Mouse (Mus musculus): ENCODE measurements at regions not wholly inside any gene's neighbourhood (a gene's known extent, or its start where the extent isn't known, plus 50 kb on each side); places are given as distances from the start of the nearest gene placed in this dataset.
A peak's percentile ranks its signal among the peaks of the same experiment; 100 is the strongest.
"Not testable (repeated sequence)": the region's sequence is repeated elsewhere in the genome, so short reads cannot be mapped to it uniquely, and the experiment has no call there.

DNA sequence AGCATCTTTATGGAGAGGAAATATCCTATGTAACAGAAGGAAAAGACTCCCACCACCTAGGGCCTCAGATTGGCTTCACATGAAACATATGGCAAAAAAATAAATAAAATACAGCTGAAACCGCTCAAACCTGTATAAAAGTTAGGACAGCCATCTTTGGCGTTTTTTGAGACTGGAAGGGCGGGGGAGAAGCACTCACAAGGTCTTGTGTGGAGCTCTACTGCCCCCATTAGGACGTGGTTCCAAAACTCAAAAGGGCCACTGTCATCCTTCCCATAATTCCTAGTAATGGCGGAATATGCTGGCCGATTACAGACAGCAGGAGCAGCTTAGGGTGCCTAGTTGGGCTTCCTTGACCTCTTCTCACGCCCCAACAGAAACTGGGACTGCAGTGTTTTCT is 148.5 kb upstream of the Olfr1324 start:
- no peaks in the 10 kb centered on the region for H3K27me3 ChIP-seq (replicated peaks; ENCODE audit: control insufficient read depth, insufficient read depth, low read length)
- no peak overlapping the region for H3K9ac ChIP-seq (ENCODE audit: low read length)
- H3K27ac ChIP-seq (ENCODE audit: low read depth), result no peak overlapping the region
- H3K4me3 ChIP-seq (ENCODE audit: low read depth, low read length), result no peak overlapping the region
- ATAC-seq (replicated peaks; ENCODE audit: low FRiP score, low TSS enrichment, low read depth), result no peak
- H3K9me3 ChIP-seq (ENCODE audit: control insufficient read depth, low read length), result no peaks in the 10 kb centered on the region
- no peaks in the 10 kb centered on the region for H3K36me3 ChIP-seq (ENCODE audit: control insufficient read depth, insufficient read depth, low read length)
- no peak overlapping the region; the same call in 1 of the 2 replicates for H3K4me2 ChIP-seq (ENCODE audit: low read length)
- peak; percentile 84 for DNase-seq (ENCODE audit: low spot score)
- H3K4me1 ChIP-seq (replicated peaks; ENCODE audit: control insufficient read depth, insufficient read depth, low read length), result no peaks in the 10 kb centered on the region
- WGBS, result 54% methylated on average over 7 of the region's 7 CpGs

DNA sequence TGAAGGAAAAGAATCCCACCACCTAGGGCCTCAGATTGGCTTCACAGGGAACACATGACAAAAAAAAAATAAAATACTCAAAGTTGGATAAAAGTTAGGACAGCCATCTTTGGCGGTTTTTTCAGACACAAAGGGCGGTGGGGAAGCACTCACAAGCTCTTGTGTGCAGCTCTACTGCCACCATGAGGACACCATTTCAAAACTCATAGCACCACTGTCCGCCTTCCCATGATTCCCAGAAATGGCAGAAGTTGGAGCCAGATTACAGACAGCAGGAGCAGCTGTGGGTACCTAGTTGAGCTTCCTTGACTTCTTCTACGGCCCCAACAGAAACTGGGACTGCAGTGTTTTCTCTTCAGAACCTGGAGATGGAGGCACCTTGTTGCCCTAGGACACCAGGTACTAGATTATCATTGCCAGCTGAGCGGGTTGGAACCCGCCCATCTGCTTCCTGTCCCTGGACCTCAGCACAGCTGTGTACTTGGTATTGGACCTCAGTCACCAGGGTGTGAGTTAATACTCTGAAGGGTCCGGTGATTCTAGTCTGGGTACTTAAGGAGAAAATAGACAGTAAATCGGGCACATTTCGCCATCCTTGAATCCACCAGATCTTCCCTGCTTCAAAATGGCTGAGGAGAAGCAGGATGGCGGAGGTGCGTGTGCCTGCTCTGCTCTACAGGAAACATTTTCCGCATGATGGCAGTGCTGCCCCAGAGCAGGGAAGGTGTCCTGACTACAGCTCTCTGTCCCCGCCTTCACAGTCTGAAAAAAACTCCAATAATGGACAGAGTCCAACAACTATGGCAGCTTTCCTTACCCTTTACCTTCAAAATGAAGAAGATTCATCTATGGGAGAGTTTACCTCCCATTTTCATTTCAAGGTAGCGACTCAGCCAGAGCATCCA is 144.1 kb upstream of the Olfr1324 start:
- H3K36me3 ChIP-seq (ENCODE audit: control insufficient read depth, insufficient read depth, low read length); H3K9ac ChIP-seq (ENCODE audit: low read length); H3K9me3 ChIP-seq (ENCODE audit: control insufficient read depth, low read length); H3K4me1 ChIP-seq (replicated peaks; ENCODE audit: control insufficient read depth, insufficient read depth, low read length); H3K27me3 ChIP-seq (replicated peaks; ENCODE audit: control insufficient read depth, insufficient read depth, low read length); ATAC-seq (replicated peaks; ENCODE audit: low FRiP score, low TSS enrichment, low read depth); H3K27ac ChIP-seq (ENCODE audit: low read depth): not testable (repeated sequence)
- peak; percentile 82 for DNase-seq (ENCODE audit: low spot score)
- Histone ChIP-seq H3K4me3 (ENCODE audit: low read depth, low read length) (peak overlapping the region; percentile 8; the same call in 1 of the 2 replicates), H3K4me2 (ENCODE audit: low read length) (peak overlapping the region; percentile 15; the same call in 1 of the 2 replicates)
- 74% methylated on average over 14 of the region's 14 CpGs for WGBS

DNA sequence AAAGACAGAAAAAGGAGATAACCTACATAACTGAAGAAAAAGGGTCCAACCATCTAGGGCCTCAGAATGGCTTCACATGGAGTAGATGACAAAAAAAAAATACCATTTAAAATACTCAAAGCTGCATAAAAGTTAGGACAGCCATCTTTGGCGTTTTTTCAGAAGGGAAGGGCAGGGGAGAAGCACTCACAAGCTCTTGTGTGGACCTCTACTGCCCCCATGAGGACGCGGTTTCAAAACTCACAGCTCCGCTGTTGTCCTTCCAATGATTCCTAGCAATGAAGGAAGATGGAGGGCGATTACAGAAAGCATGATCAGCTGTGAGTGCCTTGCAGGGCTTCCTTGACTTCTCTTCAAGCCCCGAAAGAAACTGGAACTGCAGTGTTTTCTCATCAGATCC is 140.8 kb upstream of the Olfr1324 start:
- DNase-seq (ENCODE audit: low spot score) (peak; percentile 64), ATAC-seq (replicated peaks; ENCODE audit: low FRiP score, low TSS enrichment, low read depth) (no peak)
- Histone ChIP-seq H3K27ac (ENCODE audit: low read depth) (no peak overlapping the region), H3K4me3 (ENCODE audit: low read depth, low read length) (no peak overlapping the region), H3K36me3 (ENCODE audit: control insufficient read depth, insufficient read depth, low read length) (no peaks in the 10 kb centered on the region), H3K9me3 (ENCODE audit: control insufficient read depth, low read length) (no peaks in the 10 kb centered on the region), H3K27me3 (replicated peaks; ENCODE audit: control insufficient read depth, insufficient read depth, low read length) (no peaks in the 10 kb centered on the region), H3K4me1 (replicated peaks; ENCODE audit: control insufficient read depth, insufficient read depth, low read length) (no peaks in the 10 kb centered on the region), H3K4me2 (ENCODE audit: low read length) (no peak overlapping the region), H3K9ac (ENCODE audit: low read length) (no peak overlapping the region)
- 78% methylated on average over 6 of the region's 6 CpGs for WGBS

DNA sequence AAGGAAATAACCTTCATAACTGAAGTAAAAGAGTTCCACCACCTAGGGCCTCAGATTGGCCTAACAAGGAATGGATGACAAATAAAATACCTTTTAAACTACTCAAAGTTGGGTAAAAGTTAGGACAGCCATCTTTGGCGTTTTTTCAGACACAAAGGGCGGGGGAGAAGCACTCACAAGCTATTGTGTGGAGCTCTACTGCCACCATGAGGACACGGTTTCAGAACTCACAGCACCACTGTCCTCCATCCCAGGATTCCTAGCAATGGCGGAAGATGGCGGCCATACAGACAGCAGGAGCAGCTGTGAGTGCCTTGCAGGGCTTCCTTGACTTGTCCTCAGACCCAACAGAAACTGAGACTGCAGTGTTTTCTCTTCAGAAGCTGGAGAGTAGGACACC is 138.0 kb upstream of the Olfr1324 start:
- Histone ChIP-seq H3K9ac (ENCODE audit: low read length) (no peak overlapping the region), H3K36me3 (ENCODE audit: control insufficient read depth, insufficient read depth, low read length) (peaks cover 5% of the 10 kb centered on the region; the same call in 1 of the 2 replicates), H3K9me3 (ENCODE audit: control insufficient read depth, low read length) (no peaks in the 10 kb centered on the region), H3K27me3 (replicated peaks; ENCODE audit: control insufficient read depth, insufficient read depth, low read length) (no peaks in the 10 kb centered on the region), H3K4me3 (ENCODE audit: low read depth, low read length) (no peak overlapping the region), H3K4me1 (replicated peaks; ENCODE audit: control insufficient read depth, insufficient read depth, low read length) (no peaks in the 10 kb centered on the region), H3K4me2 (ENCODE audit: low read length) (no peak overlapping the region), H3K27ac (ENCODE audit: low read depth) (no peak overlapping the region)
- DNase-seq (ENCODE audit: low spot score) (peak; percentile 86), ATAC-seq (replicated peaks; ENCODE audit: low FRiP score, low TSS enrichment, low read depth) (no peak)
- 61% methylated on average over 5 of the region's 5 CpGs for whole genome bisulfite sequencing

DNA sequence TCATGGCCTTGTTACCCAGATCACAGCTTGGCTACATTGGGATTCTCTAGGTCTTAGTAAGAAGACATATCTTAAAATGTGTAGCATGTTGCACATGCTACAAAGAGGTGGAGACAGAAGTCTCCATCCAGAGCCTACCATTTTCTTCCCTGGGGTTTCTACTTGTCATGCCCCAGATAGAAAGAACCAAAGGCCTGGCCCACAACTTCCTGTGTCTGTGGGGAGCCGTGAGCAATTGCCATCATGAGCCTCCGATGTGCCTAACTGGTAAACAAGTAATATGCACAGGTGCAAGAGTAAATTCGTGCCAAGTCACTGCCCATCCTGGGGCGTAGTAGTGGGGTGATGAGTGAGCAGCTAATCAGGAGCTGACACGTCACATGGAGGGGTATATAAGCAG is 136.7 kb upstream of the Olfr1324 start:
- 87% methylated on average over 5 of the region's 5 CpGs for WGBS
- not testable (repeated sequence) for H3K9ac ChIP-seq (ENCODE audit: low read length); H3K4me2 ChIP-seq (ENCODE audit: low read length); H3K4me3 ChIP-seq (ENCODE audit: low read depth, low read length); H3K9me3 ChIP-seq (ENCODE audit: control insufficient read depth, low read length); H3K36me3 ChIP-seq (ENCODE audit: control insufficient read depth, insufficient read depth, low read length); DNase-seq (ENCODE audit: low spot score); H3K4me1 ChIP-seq (replicated peaks; ENCODE audit: control insufficient read depth, insufficient read depth, low read length); H3K27me3 ChIP-seq (replicated peaks; ENCODE audit: control insufficient read depth, insufficient read depth, low read length); ATAC-seq (replicated peaks; ENCODE audit: low FRiP score, low TSS enrichment, low read depth); H3K27ac ChIP-seq (ENCODE audit: low read depth)

DNA sequence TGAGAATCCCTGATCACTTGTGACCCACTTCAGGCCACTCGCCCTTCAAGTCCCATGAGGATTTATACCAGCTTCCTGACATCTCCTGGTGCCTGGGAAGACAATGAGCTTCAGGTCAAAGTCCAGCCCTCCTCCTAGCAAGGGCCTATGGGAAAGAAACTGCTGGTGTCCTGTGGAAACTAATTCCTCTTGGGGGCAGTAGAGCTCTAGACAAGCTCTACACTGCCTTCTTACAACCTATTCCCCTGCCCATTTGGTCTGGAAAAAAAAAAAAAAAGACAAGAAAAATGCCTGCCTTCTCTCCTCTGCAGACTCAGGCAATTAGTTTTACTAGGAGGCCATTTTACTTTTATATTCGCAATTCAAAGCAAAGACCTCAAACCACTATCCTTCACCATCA is 132.6 kb upstream of the Olfr1324 start:
- Histone ChIP-seq H3K36me3 (ENCODE audit: control insufficient read depth, insufficient read depth, low read length) (peaks cover 5% of the 10 kb centered on the region; the same call in 1 of the 2 replicates), H3K27ac (ENCODE audit: low read depth) (no peak overlapping the region), H3K9ac (ENCODE audit: low read length) (no peak overlapping the region), H3K9me3 (ENCODE audit: control insufficient read depth, low read length) (no peaks in the 10 kb centered on the region), H3K4me1 (replicated peaks; ENCODE audit: control insufficient read depth, insufficient read depth, low read length) (no peaks in the 10 kb centered on the region), H3K4me3 (ENCODE audit: low read depth, low read length) (no peak overlapping the region), H3K27me3 (replicated peaks; ENCODE audit: control insufficient read depth, insufficient read depth, low read length) (no peaks in the 10 kb centered on the region), H3K4me2 (ENCODE audit: low read length) (no peak overlapping the region)
- no peak for DNase-seq (ENCODE audit: low spot score)
- 45% methylated on average over 2 of the region's 2 CpGs for WGBS
- ATAC-seq (replicated peaks; ENCODE audit: low FRiP score, low TSS enrichment, low read depth), result no peak

DNA sequence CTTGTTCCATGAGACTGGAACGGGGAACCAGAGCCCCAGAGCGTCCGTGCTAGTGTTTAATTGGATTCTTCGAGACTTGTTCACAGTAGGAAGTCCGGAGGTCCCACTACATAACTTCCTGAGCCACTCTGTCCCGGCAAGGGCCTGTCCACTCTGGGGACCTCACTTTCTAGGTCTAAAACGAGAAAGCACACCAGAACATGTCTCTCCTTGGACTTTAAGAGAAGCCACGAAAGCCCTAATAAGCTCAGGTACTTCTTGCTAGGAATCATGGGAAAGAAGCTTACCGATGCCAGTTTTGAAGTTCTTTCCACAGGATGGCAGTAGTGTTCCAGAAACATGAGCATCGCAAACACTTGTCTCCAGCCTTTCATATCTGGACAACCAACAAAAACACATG is 122.0 kb upstream of the Olfr1324 start:
- H3K9me3 ChIP-seq (ENCODE audit: control insufficient read depth, low read length), result no peaks in the 10 kb centered on the region
- no peaks in the 10 kb centered on the region for H3K27me3 ChIP-seq (replicated peaks; ENCODE audit: control insufficient read depth, insufficient read depth, low read length)
- WGBS, result 64% methylated on average over 10 of the region's 10 CpGs
- H3K9ac ChIP-seq (ENCODE audit: low read length), result no peak overlapping the region
- peak overlapping the region; percentile 32 for H3K4me3 ChIP-seq (ENCODE audit: low read depth, low read length)
- no peaks in the 10 kb centered on the region for H3K36me3 ChIP-seq (ENCODE audit: control insufficient read depth, insufficient read depth, low read length)
- no peaks in the 10 kb centered on the region for H3K4me1 ChIP-seq (replicated peaks; ENCODE audit: control insufficient read depth, insufficient read depth, low read length)
- peak overlapping the region; percentile 40 for H3K4me2 ChIP-seq (ENCODE audit: low read length)
- ATAC-seq (replicated peaks; ENCODE audit: low FRiP score, low TSS enrichment, low read depth), result no peak
- no peak for DNase-seq (ENCODE audit: low spot score)
- H3K27ac ChIP-seq (ENCODE audit: low read depth), result no peak overlapping the region

DNA sequence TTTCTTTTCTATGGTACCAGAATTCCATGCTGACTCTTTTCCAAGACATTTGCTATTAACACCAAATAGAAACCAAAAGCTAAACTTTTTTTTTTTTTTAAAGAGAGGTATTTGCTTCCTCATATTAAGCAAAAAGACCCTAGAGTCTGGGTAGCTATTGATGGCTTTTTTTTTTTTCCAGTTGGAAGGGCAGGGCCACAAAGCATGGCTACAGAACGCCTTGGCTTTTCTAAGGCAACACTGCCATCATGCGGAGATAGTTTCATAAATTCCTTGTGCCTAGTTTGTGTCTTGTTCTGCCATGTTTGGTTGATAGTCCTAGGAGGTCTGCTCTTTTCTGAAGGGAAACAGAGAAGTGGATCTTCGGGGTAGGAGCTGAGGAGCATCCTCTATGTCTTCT is 121.4 kb upstream of the Olfr1324 start:
- no peak overlapping the region for H3K9ac ChIP-seq (ENCODE audit: low read length)
- no peak for DNase-seq (ENCODE audit: low spot score)
- no peaks in the 10 kb centered on the region for H3K36me3 ChIP-seq (ENCODE audit: control insufficient read depth, insufficient read depth, low read length)
- no peak for ATAC-seq (replicated peaks; ENCODE audit: low FRiP score, low TSS enrichment, low read depth)
- H3K4me3 ChIP-seq (ENCODE audit: low read depth, low read length), result peak overlapping the region; percentile 32
- no peaks in the 10 kb centered on the region for H3K27me3 ChIP-seq (replicated peaks; ENCODE audit: control insufficient read depth, insufficient read depth, low read length)
- H3K4me1 ChIP-seq (replicated peaks; ENCODE audit: control insufficient read depth, insufficient read depth, low read length), result no peaks in the 10 kb centered on the region
- 60% methylated on average over 3 of the region's 3 CpGs for WGBS
- H3K27ac ChIP-seq (ENCODE audit: low read depth), result no peak overlapping the region
- H3K9me3 ChIP-seq (ENCODE audit: control insufficient read depth, low read length), result no peaks in the 10 kb centered on the region
- peak overlapping the region; percentile 40 for H3K4me2 ChIP-seq (ENCODE audit: low read length)

DNA sequence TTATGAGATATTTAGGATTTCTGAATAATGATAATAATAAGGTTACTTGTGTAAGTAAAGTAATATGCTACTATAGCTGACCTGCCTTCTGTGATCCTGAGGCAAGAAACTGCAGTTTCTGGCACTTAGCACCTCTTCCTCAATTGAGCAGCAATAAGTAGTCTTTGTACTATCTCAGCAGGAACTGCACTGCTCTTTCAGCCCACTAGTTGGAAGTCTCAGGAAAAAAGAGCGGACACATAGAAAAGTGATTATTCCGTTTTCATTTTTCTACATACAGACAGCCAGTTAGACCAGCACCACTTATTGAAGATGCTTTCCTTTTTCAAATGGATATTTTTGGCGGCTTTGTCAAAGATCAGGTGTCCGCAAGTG is 109.5 kb upstream of the Olfr1324 start:
- not testable (repeated sequence) for H3K36me3 ChIP-seq (ENCODE audit: control insufficient read depth, insufficient read depth, low read length); ATAC-seq (replicated peaks; ENCODE audit: low FRiP score, low TSS enrichment, low read depth); H3K27ac ChIP-seq (ENCODE audit: low read depth); H3K4me1 ChIP-seq (replicated peaks; ENCODE audit: control insufficient read depth, insufficient read depth, low read length); H3K9me3 ChIP-seq (ENCODE audit: control insufficient read depth, low read length); H3K27me3 ChIP-seq (replicated peaks; ENCODE audit: control insufficient read depth, insufficient read depth, low read length); H3K9ac ChIP-seq (ENCODE audit: low read length); DNase-seq (ENCODE audit: low spot score)
- peak overlapping the region; percentile 40 for H3K4me3 ChIP-seq (ENCODE audit: low read depth, low read length)
- 35% methylated on average over 3 of the region's 4 CpGs for WGBS
- H3K4me2 ChIP-seq (ENCODE audit: low read length), result peak overlapping the region; percentile 27
